Mouse (Mus musculus): ENCODE measurements around the gene Slc17a1.

Slc17a1 gene

GRCm38 (mm10) chr13:23887026-23887725 is 19.6 kb downstream of the Slc17a1 start:
- in situ Hi-C loops (cut with MboI, MseI): loop anchor here (5.0 kb wide), 1 partner anchor 85 kb away; no protein-coding TSS in a partner anchor

- in situ Hi-C loops (cut with MboI, MseI): loop anchor here (5.0 kb wide), 1 partner anchor 83 kb away; no protein-coding TSS in a partner anchor
These were observed 21.6 kb downstream of the Slc17a1 start for GRCm38 (mm10) chr13:23889011-23889605.

- in situ Hi-C loops (cut with MboI, MseI): no loop called here
These were observed 25.2 kb downstream of the Slc17a1 start for GRCm38 (mm10) chr13:23892592-23893268.

- in situ Hi-C loops (cut with MboI, MseI): no loop called here
These were observed 25.7 kb downstream of the Slc17a1 start for GRCm38 (mm10) chr13:23893269-23893593.

GRCm38 (mm10) chr13:23898242-23898641 is 30.7 kb downstream of the Slc17a1 start:
- in situ Hi-C loops (cut with MboI, MseI): no loop called here

GRCm38 (mm10) chr13:23906906-23907305 is 39.4 kb downstream of the Slc17a1 start:
- in situ Hi-C loops (cut with MboI, MseI): no loop called here

GRCm38 (mm10) chr13:23910121-23910520 is 42.6 kb downstream of the Slc17a1 start:
- in situ Hi-C loops (cut with MboI, MseI): no loop called here

- in situ Hi-C loops (cut with MboI, MseI): no loop called here
These were observed 43.8 kb downstream of the Slc17a1 start for GRCm38 (mm10) chr13:23911335-23911734.

- in situ Hi-C loops (cut with MboI, MseI): no loop called here
These were observed 46.3 kb downstream of the Slc17a1 start for GRCm38 (mm10) chr13:23913791-23914306.

GRCm38 (mm10) chr13:23914376-23915167 is 47.0 kb downstream of the Slc17a1 start, which contains the start of gene Slc17a4:
TSS of gene Slc17a4 (minus strand) at chr13:23915009.
- in situ Hi-C loops (cut with MboI, MseI): no loop called here

- in situ Hi-C loops (cut with MboI, MseI): no loop called here
These were observed 48.6 kb downstream of the Slc17a1 start for GRCm38 (mm10) chr13:23916132-23916531.

GRCm38 (mm10) chr13:23917674-23918073 is 50.1 kb downstream of the Slc17a1 start:
- in situ Hi-C loops (cut with MboI, MseI): no loop called here

GRCm38 (mm10) chr13:23925792-23926191 is 58.2 kb downstream of the Slc17a1 start:
- in situ Hi-C loops (cut with MboI, MseI): no loop called here

- in situ Hi-C loops (cut with MboI, MseI): no loop called here
These were observed 61.1 kb downstream of the Slc17a1 start for GRCm38 (mm10) chr13:23928637-23929036.

GRCm38 (mm10) chr13:23930461-23930860 is 62.9 kb downstream of the Slc17a1 start:
- in situ Hi-C loops (cut with MboI, MseI): no loop called here

GRCm38 (mm10) chr13:23930904-23931303 is 63.4 kb downstream of the Slc17a1 start:
- in situ Hi-C loops (cut with MboI, MseI): no loop called here

- in situ Hi-C loops (cut with MboI, MseI): no loop called here
These were observed 66.1 kb downstream of the Slc17a1 start, which contains the start of gene Hist1h2ba for GRCm38 (mm10) chr13:23933421-23934210. TSS of gene Hist1h2ba (minus strand) at chr13:23934156.

- in situ Hi-C loops (cut with MboI, MseI): no loop called here
These were observed 66.6 kb downstream of the Slc17a1 start, which contains the start of gene Hist1h2aa for GRCm38 (mm10) chr13:23934211-23934520. TSS of gene Hist1h2aa (plus strand) at chr13:23934462.

GRCm38 (mm10) chr13:23938699-23939098 is 71.1 kb downstream of the Slc17a1 start:
- in situ Hi-C loops (cut with MboI, MseI): no loop called here

GRCm38 (mm10) chr13:23940291-23940690 is 72.7 kb downstream of the Slc17a1 start:
- in situ Hi-C loops (cut with MboI, MseI): no loop called here

GRCm38 (mm10) chr13:23942861-23943260 is 75.3 kb downstream of the Slc17a1 start:
- in situ Hi-C loops (cut with MboI, MseI): no loop called here
